Mouse (Mus musculus) G1E (cell line): ENCODE measurements at regions not wholly inside any gene's neighbourhood (a gene's known extent, or its start where the extent isn't known, plus 50 kb on each side); places are given as distances from the start of the nearest gene placed in this dataset.

Experiments used
- ATAC-seq: 2 replicates; pipeline ENCODE4 v1.8.0; 2016; ENCODE audit warnings: mild to moderate bottlenecking; ENCODE audit not compliant: insufficient number of reproducible peaks, poor library complexity, low FRiP score, severe bottlenecking; ENCODE audit errors: extremely low read depth
- DNase-seq: peaks from one replicate; pipeline ENCODE4 v3.0.0; 2012; ENCODE audit warnings: low spot score
- H3K27me3 ChIP-seq: 2 replicates; pipeline ENCODE4 v1.6.1; 2012; ENCODE audit warnings: mild to moderate bottlenecking, low read length, inconsistent platforms; ENCODE audit not compliant: insufficient read depth
- H3K36me3 ChIP-seq: replicated peaks from 2 replicates; pipeline ENCODE3; 2012; ENCODE audit warnings: mild to moderate bottlenecking, inconsistent platforms
- H3K4me1 ChIP-seq: 2 replicates; pipeline ENCODE4 v1.6.1; 2012; ENCODE audit warnings: low read depth, low read length, inconsistent platforms, mixed read lengths; ENCODE audit not compliant: insufficient read depth
- H3K4me3 ChIP-seq: 2 replicates; pipeline ENCODE4 v1.5.1; 2012; ENCODE audit warnings: low read depth, mild to moderate bottlenecking, inconsistent platforms, low read length, moderate library complexity, mixed read lengths
- H3K9me3 ChIP-seq: replicated peaks from 2 replicates; pipeline ENCODE4 v1.6.1; 2012; ENCODE audit warnings: inconsistent platforms
- CTCF ChIP-seq: IDR thresholded peaks from 2 replicates; pipeline ENCODE4 v1.5.1; 2012; ENCODE audit warnings: low read depth, low read length, inconsistent platforms, mixed read lengths
- GATA1 ChIP-seq: IDR thresholded peaks from 2 replicates; pipeline ENCODE4 v1.6.1; 2012; ENCODE audit warnings: borderline replicate concordance, low read length, inconsistent platforms, mixed read lengths
- GATA2 ChIP-seq: IDR thresholded peaks from 2 replicates; pipeline ENCODE4 v1.6.1; 2012; ENCODE audit warnings: low read depth, low read length, inconsistent platforms, borderline replicate concordance
- POLR2AphosphoS5 ChIP-seq: IDR thresholded peaks from 2 replicates; pipeline ENCODE4 v1.6.1; 2012; ENCODE audit warnings: low read depth, low read length, inconsistent platforms; ENCODE audit not compliant: insufficient replicate concordance
- TAL1 ChIP-seq: conservative IDR thresholded peaks from 2 replicates; pipeline ENCODE4 v1.6.1; 2012; ENCODE audit warnings: low read depth, low read length, inconsistent platforms, mixed read lengths

GRCm38 (mm10) chr10:61012199-61012695 is 76.9 kb upstream of the Pcbd1 start:
- H3K36me3 ChIP-seq, result no peaks in the 10 kb centered on the region
- H3K4me1 ChIP-seq, result no peaks in the 10 kb centered on the region
- TF ChIP-seq GATA2 (no peak), CTCF (no peak), POLR2AphosphoS5 (no peak), TAL1 (no peak)
- H3K4me3 ChIP-seq, result no peak overlapping the region
- no peaks in the 10 kb centered on the region for H3K27me3 ChIP-seq
- H3K9me3 ChIP-seq, result peaks cover 54% of the 10 kb centered on the region
- ATAC-seq, result no peak
- no peak for DNase-seq

- ATAC-seq (no peak), DNase-seq (no peak)
- TF ChIP-seq POLR2AphosphoS5 (no peak), GATA1 (no peak), CTCF (no peak), TAL1 (no peak), GATA2 (no peak)
- Histone ChIP-seq H3K9me3 (peaks cover 51% of the 10 kb centered on the region), H3K36me3 (no peaks in the 10 kb centered on the region), H3K27me3 (no peaks in the 10 kb centered on the region), H3K4me3 (no peak overlapping the region), H3K4me1 (no peaks in the 10 kb centered on the region)
Measured at GRCm38 (mm10) chr10:61010697-61011096, 78.4 kb upstream of the Pcbd1 start.

GRCm38 (mm10) chr10:61007403-61007802 is 81.7 kb upstream of the Pcbd1 start:
- H3K36me3 ChIP-seq, result no peaks in the 10 kb centered on the region
- no peaks in the 10 kb centered on the region for H3K4me1 ChIP-seq
- no peak for ATAC-seq
- H3K27me3 ChIP-seq, result no peaks in the 10 kb centered on the region
- TF ChIP-seq POLR2AphosphoS5 (no peak), GATA1 (no peak), GATA2 (no peak), CTCF (no peak)
- H3K9me3 ChIP-seq, result peaks cover 47% of the 10 kb centered on the region
- DNase-seq, result no peak
- H3K4me3 ChIP-seq, result no peak overlapping the region

- TF ChIP-seq GATA1 (no peak), CTCF (no peak), TAL1 (no peak), POLR2AphosphoS5 (no peak), GATA2 (no peak)
- Histone ChIP-seq H3K9me3 (peaks cover 53% of the 10 kb centered on the region), H3K4me3 (no peak overlapping the region), H3K27me3 (no peaks in the 10 kb centered on the region), H3K4me1 (no peaks in the 10 kb centered on the region), H3K36me3 (no peaks in the 10 kb centered on the region)
- DNase-seq, result no peak
- ATAC-seq, result no peak
Measured at GRCm38 (mm10) chr10:61001745-61002160, 87.4 kb upstream of the Pcbd1 start.

- H3K27me3 ChIP-seq, result no peaks in the 10 kb centered on the region
- DNase-seq, result no peak
Measured at GRCm38 (mm10) chr10:60997393-60997792, 91.7 kb upstream of the Pcbd1 start.

GRCm38 (mm10) chr10:60995908-60996640 is 93.1 kb upstream of the Pcbd1 start:
- TF ChIP-seq GATA1 (no peak), GATA2 (no peak), POLR2AphosphoS5 (no peak), TAL1 (no peak), CTCF (no peak)
- DNase-seq (no peak), ATAC-seq (no peak)
- H3K36me3 ChIP-seq, result no peaks in the 10 kb centered on the region
- H3K4me1 ChIP-seq, result no peaks in the 10 kb centered on the region
- no peak overlapping the region for H3K4me3 ChIP-seq
- no peaks in the 10 kb centered on the region for H3K27me3 ChIP-seq
- H3K9me3 ChIP-seq, result peaks cover 30% of the 10 kb centered on the region

More at GRCm38 (mm10) chr10:60997393-60997792, 91.7 kb upstream of the Pcbd1 start:
- TF ChIP-seq GATA2 (no peak), CTCF (no peak), TAL1 (no peak), GATA1 (no peak), POLR2AphosphoS5 (no peak)
- H3K4me1 ChIP-seq, result no peaks in the 10 kb centered on the region
- no peaks in the 10 kb centered on the region for H3K36me3 ChIP-seq
- no peak overlapping the region for H3K4me3 ChIP-seq
- ATAC-seq, result no peak
- peaks cover 35% of the 10 kb centered on the region for H3K9me3 ChIP-seq
